Comparison of ENCODE assay signal across 8 mouse cellular contexts in genomic region chr8:86745935-86746441, GRCm38 (mm10). TPM values are rescaled to one million over a fixed set of nuclear protein-coding genes. Genes with fewer than 3 reads are reported as not detected.
A peak's percentile ranks its signal among the peaks of the same experiment; 100 is the strongest.
DNase-seq lines count a peak whose midpoint lies in the region; ATAC-seq lines count a peak whose summit lies in the region.

No protein-coding gene starts in this region.

- H3K4me2 ChIP-seq in heart, embryonic 15.5 days = peak overlapping the region; percentile 70
- H3K4me2 ChIP-seq in liver, embryonic 13.5 days = peak overlapping the region; percentile 90
- peak overlapping the region; percentile 74 for H3K4me2 ChIP-seq in stomach, embryonic 14.5 days (replicated peaks; ENCODE audit: low read depth, low read length)

- H3K4me1 ChIP-seq in forebrain, embryonic 10.5 days = peaks cover 39% of the 10 kb centered on the region
- H3K4me1 ChIP-seq in heart, embryonic 15.5 days (replicated peaks) = peaks cover 37% of the 10 kb centered on the region
- peaks cover 47% of the 10 kb centered on the region for H3K4me1 ChIP-seq in liver, embryonic 13.5 days (replicated peaks)
- peaks cover 13% of the 10 kb centered on the region; the same call in 1 of the 2 replicates for H3K4me1 ChIP-seq in stomach, embryonic 14.5 days (ENCODE audit: control insufficient read depth, insufficient read depth, low read length)

- no peaks in the 10 kb centered on the region for H3K27me3 ChIP-seq in forebrain, embryonic 10.5 days (ENCODE audit: poor library complexity, severe bottlenecking)
- H3K27me3 ChIP-seq in heart, embryonic 15.5 days = no peaks in the 10 kb centered on the region
- H3K27me3 ChIP-seq in liver, embryonic 13.5 days = peaks cover 7% of the 10 kb centered on the region; the same call in 1 of the 2 replicates
- no peaks in the 10 kb centered on the region for H3K27me3 ChIP-seq in stomach, embryonic 14.5 days (ENCODE audit: control insufficient read depth, insufficient read depth, low read length)

- DNase-seq in c-Kit-negative CD71-positive TER-119-positive erythroid progenitor cells, embryonic 14.5 days (ENCODE audit: low read depth, low spot score) = peak; percentile 91
- DNase-seq in forebrain, embryonic 10.5 days (ENCODE audit: extremely low spot score, low spot score) = peak; percentile 90
- peak; percentile 97 for DNase-seq in kidney, postnatal 14 days
- peak; percentile 93 for DNase-seq in liver, embryonic 13.5 days
- DNase-seq in natural killer cell, adult 2 months (ENCODE audit: low spot score in 2 of 2) = peak; percentile 89 to 92

- H3K9ac ChIP-seq in heart, embryonic 15.5 days = peak overlapping the region; percentile 99
- peak overlapping the region; percentile 98 for H3K9ac ChIP-seq in liver, embryonic 13.5 days
- peak overlapping the region; percentile 99 for H3K9ac ChIP-seq in stomach, embryonic 14.5 days (replicated peaks; ENCODE audit: low read depth, low read length)

- ATAC-seq in CD4-positive, CD25-positive, alpha-beta regulatory T cell, adult 4 months = peak; percentile 75
- peak; percentile 90 for ATAC-seq in heart, embryonic 15.5 days (replicated peaks; ENCODE audit: insufficient number of reproducible peaks, insufficient read depth, low FRiP score, low read depth)
- ATAC-seq in liver, embryonic 13.5 days (ENCODE audit: low read depth) = peak; percentile 85
- peak; percentile 92 for ATAC-seq in stomach, embryonic 14.5 days (ENCODE audit: insufficient number of reproducible peaks, insufficient read depth, low FRiP score, low read depth)

- no peaks in the 10 kb centered on the region for H3K36me3 ChIP-seq in forebrain, embryonic 10.5 days (replicated peaks)
- H3K36me3 ChIP-seq in heart, embryonic 15.5 days = no peaks in the 10 kb centered on the region
- H3K36me3 ChIP-seq in liver, embryonic 13.5 days = no peaks in the 10 kb centered on the region; the same call in 1 of the 2 replicates
- no peaks in the 10 kb centered on the region for H3K36me3 ChIP-seq in stomach, embryonic 14.5 days (ENCODE audit: control insufficient read depth, insufficient read depth, low read length)

- H3K4me3 ChIP-seq in forebrain, embryonic 10.5 days = peak overlapping the region; percentile 91
- H3K4me3 ChIP-seq in heart, embryonic 15.5 days = peak overlapping the region; percentile 96
- peak overlapping the region; percentile 85 for H3K4me3 ChIP-seq in liver, embryonic 13.5 days (replicated peaks)
- H3K4me3 ChIP-seq in stomach, embryonic 14.5 days (ENCODE audit: low read depth, low read length) = peak overlapping the region; percentile 69

- peak overlapping the region; percentile 100 for H3K27ac ChIP-seq in forebrain, embryonic 10.5 days
- peak overlapping the region; percentile 98 for H3K27ac ChIP-seq in heart, embryonic 15.5 days
- peak overlapping the region; percentile 94 for H3K27ac ChIP-seq in liver, embryonic 13.5 days
- H3K27ac ChIP-seq in stomach, embryonic 14.5 days (ENCODE audit: low read length) = peak overlapping the region; percentile 98

- H3K9me3 ChIP-seq in forebrain, embryonic 10.5 days = no peaks in the 10 kb centered on the region
- no peaks in the 10 kb centered on the region for H3K9me3 ChIP-seq in heart, embryonic 15.5 days (replicated peaks)
- H3K9me3 ChIP-seq in liver, embryonic 13.5 days (replicated peaks) = no peaks in the 10 kb centered on the region
- no peaks in the 10 kb centered on the region for H3K9me3 ChIP-seq in stomach, embryonic 14.5 days (ENCODE audit: control insufficient read depth, low read depth, low read length)

- WGBS in forebrain, embryonic 10.5 days = 0% methylated on average over 62 of the region's 70 CpGs
- 0% methylated on average over 63 of the region's 70 CpGs for WGBS in heart, embryonic 15.5 days
- WGBS in liver, embryonic 13.5 days (ENCODE audit: insufficient replicate concordance) = under 1% methylated on average over 65 of the region's 70 CpGs
- under 1% methylated on average over 60 of the region's 70 CpGs for WGBS in stomach, embryonic 14.5 days

RNA-seq across cellular contexts. Expression of gene Siah1a, which starts 0.3 kb away (rescaled TPM):
- 1 to 10 TPM; 4.8 to 7.9 TPM for polyA plus RNA-seq in CD4-positive, CD25-positive, alpha-beta regulatory T cell, adult 4 months (2017; shearing (Covaris generic))
- 50.9 and 54.3 TPM in 2 replicates for polyA plus RNA-seq in forebrain, embryonic 10.5 days (2016; fragmentation: Nextera tagmentation; extraction: Ambion mirVana)
- polyA plus RNA-seq in heart, embryonic 15.5 days (2015; fragmentation: Nextera tagmentation; extraction: Ambion mirVana) = 29.8 and 30.5 TPM in 2 replicates
- polyA plus RNA-seq in liver, embryonic 13.5 days (2015; fragmentation: Nextera tagmentation; extraction: Ambion mirVana) = 16.1 and 17.0 TPM in 2 replicates
- polyA plus RNA-seq in stomach, embryonic 14.5 days (2014; fragmentation: Nextera tagmentation; extraction: Ambion mirVana) = 39.1 and 48.9 TPM in 2 replicates

RNA-seq across cellular contexts. Expression of gene Gm10638, which starts 0.5 kb away (rescaled TPM):
- not detected for polyA plus RNA-seq in CD4-positive, CD25-positive, alpha-beta regulatory T cell, adult 4 months (2017; shearing (Covaris generic))
- polyA plus RNA-seq in forebrain, embryonic 10.5 days (2016; fragmentation: Nextera tagmentation; extraction: Ambion mirVana) = 3.5 and 4.3 TPM in 2 replicates
- polyA plus RNA-seq in heart, embryonic 15.5 days (2015; fragmentation: Nextera tagmentation; extraction: Ambion mirVana) = 3.9 and 4.2 TPM in 2 replicates
- 1.1 and 1.3 TPM in 2 replicates for polyA plus RNA-seq in liver, embryonic 13.5 days (2015; fragmentation: Nextera tagmentation; extraction: Ambion mirVana)
- polyA plus RNA-seq in stomach, embryonic 14.5 days (2014; fragmentation: Nextera tagmentation; extraction: Ambion mirVana) = 3.7 and 3.9 TPM in 2 replicates

Comparison
In these comparisons a context has a peak if more than half of its experiments do, and no peak if none do; other contexts are left out.
1. Peak in every context shown above with its lines: DNase-seq, ATAC-seq, H3K4me3 ChIP-seq and H3K27ac ChIP-seq.